Mouse (Mus musculus) liver, adult 2 months (tissue): Measurements from ENCODE around the gene Pls3. TPM values are rescaled to one million over a fixed set of nuclear protein-coding genes. Genes with fewer than 3 reads are reported as not detected.
"Not testable (repeated sequence)": the region's sequence is repeated elsewhere in the genome, so short reads cannot be mapped to it uniquely, and the experiment has no call there.

Experiments
- DNase-seq: peaks from one replicate; pipeline ENCODE4 v3.0.0-alpha.2; 2011; ENCODE audit warnings: low read depth, low spot score; ENCODE audit errors: extremely low read depth
- H3K27ac ChIP-seq: fragments of 200-500 bp; replicated peaks from 2 replicates; pipeline ENCODE4 v1.5.1; 2012; ENCODE audit warnings: low read depth, mild to moderate bottlenecking, control low read depth, inconsistent platforms, low read length; ENCODE audit not compliant: insufficient read depth
- H3K27me3 ChIP-seq: fragments of 200-500 bp; 2 replicates; pipeline ENCODE4 v1.6.1; 2012; ENCODE audit warnings: mild to moderate bottlenecking, moderate library complexity, low read length, inconsistent platforms; ENCODE audit not compliant: control insufficient read depth, insufficient read depth
- H3K36me3 ChIP-seq: fragments of 200-500 bp; 2 replicates; pipeline ENCODE4 v1.6.1; 2012; ENCODE audit warnings: low read length, inconsistent platforms; ENCODE audit not compliant: control insufficient read depth, insufficient read depth
- H3K4me1 ChIP-seq: fragments of 200-500 bp; 2 replicates; pipeline ENCODE4 v1.6.1; 2011; ENCODE audit warnings: low read length; ENCODE audit not compliant: control insufficient read depth, insufficient read depth
- H3K4me3 ChIP-seq: fragments of 200-500 bp; 2 replicates; pipeline ENCODE4 v1.5.1; 2011; ENCODE audit warnings: low read depth, mild to moderate bottlenecking, control low read depth, low read length, moderate library complexity; ENCODE audit not compliant: insufficient read depth
- H3K79me2 ChIP-seq: fragments of 200-500 bp; 2 replicates; pipeline ENCODE4 v1.6.1; 2012; ENCODE audit warnings: inconsistent platforms, mild to moderate bottlenecking, low read length, moderate library complexity; ENCODE audit not compliant: control insufficient read depth, insufficient read depth
- H3K9ac ChIP-seq: fragments of 200-500 bp; 2 replicates; pipeline ENCODE4 v1.6.1; 2012; ENCODE audit warnings: low read depth, mild to moderate bottlenecking, control low read depth, inconsistent platforms, low read length
- WGBS: fragments of 180-500 bp; shearing (Covaris S2); methylation state at CpG from one replicate; pipeline ENCODE4 v1.1.7; 2018; 5-methylcytosine and 5-hydroxymethylcytosine counted together
- polyA plus RNA-seq: library from polyadenylated mRNA; depleted of rRNA; stranded (reverse); fragments of >200 nt; gene quantifications from 2 replicates; pipeline ENCODE4 v1.2.3, GENCODE M21; 2012
- total RNA-seq: library from RNA; depleted of rRNA; stranded (reverse); fragments of >200 nt; gene quantifications from 2 replicates; pipeline ENCODE4 v1.2.3, GENCODE M21; 2014

Pls3 gene
- total and polyA plus RNA-seq, 2 experiments, result 10.6 to 77.7 TPM

DNA sequence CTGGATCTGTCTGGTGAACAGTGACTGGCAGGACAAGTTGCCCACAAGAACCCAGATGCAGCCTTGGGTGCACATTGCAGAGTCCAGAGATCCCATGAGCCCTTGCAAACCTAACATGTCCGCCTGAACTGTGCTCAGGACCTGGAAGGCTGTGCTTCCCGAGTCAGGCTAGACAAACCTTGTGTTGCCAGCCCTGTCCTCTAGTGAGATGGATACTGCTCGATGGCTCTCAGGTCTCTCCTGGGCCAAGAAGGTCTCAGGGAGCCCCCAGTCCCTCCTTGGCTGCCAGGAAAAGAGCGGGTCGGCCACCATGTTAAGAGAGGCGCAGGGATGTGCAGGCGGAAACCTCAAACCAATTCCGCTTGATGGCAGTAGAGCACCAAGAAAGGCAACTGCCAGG is 135.5 kb downstream of the Pls3 start:
- not testable (repeated sequence) for H3K9ac ChIP-seq, H3K27me3 ChIP-seq, DNase-seq, H3K36me3 ChIP-seq, H3K79me2 ChIP-seq, H3K4me1 ChIP-seq, H3K4me3 ChIP-seq, H3K27ac ChIP-seq
- 90% methylated on average over 2 of the region's 8 CpGs for WGBS
